Mouse (Mus musculus): ENCODE data around the gene Gm10053. TPM values are rescaled to one million over a fixed set of nuclear protein-coding genes. Genes with fewer than 3 reads are reported as not detected.

Gene Gm10053
- total RNA-seq (2023): 36.3 TPM

DNA sequence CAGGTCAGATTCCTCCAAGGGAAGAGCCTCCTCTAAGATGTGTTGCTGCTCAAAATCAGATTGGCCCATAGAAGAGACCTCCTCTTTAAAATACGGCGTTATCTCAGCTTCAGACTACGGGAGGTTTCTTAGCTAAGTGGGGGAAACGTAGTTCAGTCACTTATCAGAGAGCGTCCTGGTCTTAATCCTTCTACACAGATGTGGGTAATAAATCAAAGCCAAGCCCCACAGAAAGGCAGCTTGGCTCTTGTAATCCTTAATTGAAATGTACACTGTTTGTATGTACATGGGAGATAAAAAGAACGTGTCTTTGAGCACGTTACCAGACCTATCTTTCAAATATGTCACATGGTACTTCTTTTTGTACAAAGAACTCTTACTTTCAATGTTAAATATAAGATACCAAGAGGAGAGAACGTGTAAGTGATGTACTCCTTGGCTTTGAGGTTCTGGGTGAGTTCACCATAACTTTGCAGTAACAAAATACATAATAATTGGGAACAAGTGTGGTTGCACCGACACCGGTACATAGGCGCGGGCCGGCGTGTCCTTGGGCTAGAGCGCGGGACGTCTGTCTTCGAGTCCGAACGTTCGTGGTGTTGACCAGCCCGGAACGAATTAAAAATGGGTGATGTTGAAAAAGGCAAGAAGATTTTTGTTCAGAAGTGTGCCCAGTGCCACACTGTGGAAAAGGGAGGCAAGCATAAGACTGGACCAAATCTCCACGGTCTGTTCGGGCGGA lies at the start of gene Gm10053:
Gene Gm10053 (plus strand): TSS at position 558 of the 742 bp plus-strand sequence.

DNA sequence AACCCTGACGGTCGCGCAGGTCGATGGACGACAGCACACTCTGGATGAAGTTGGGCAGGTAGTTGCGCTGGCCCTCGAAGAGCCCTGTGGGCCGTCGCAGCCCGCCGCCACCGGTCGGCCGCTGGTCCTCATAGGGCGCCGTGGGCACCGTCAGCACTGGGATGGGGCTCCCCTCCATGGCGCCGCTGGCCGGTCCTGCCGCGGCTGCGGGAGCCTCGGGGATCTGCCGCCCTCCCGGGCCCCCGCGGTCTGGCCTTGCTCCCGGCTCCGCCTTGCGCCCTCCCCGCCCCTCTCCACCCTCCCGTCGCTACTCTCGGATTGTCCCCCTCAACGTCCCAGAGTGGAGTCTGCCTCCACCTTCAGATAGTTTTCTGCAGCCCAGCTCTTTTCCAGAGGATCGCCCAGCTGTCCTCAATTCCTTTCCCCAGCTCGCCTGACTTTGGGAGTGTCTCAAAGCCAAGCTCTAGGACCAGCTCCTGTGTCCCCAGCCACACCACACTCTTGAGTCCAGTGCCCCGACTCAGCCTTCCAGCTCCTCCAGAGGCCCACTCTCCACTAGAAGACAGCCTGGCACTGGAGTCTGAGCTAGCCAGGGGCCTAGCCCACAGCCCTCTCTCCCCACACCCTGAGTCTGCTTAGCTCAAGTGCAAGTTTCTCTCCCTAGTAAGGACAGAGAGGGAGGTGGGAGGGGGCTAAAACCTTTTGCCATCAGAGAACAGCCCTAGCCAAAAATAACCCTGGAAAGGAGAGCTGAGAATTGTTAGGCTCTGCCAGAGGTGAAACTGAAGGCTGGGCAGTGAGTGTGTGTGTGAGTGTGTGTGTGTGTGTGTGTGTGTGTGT lies 13.7 kb upstream of the Gm10053 start, which contains the start of gene Pgm5:
Gene Pgm5 (minus strand): TSS at position 244 of the 840 bp plus-strand sequence.

DNA sequence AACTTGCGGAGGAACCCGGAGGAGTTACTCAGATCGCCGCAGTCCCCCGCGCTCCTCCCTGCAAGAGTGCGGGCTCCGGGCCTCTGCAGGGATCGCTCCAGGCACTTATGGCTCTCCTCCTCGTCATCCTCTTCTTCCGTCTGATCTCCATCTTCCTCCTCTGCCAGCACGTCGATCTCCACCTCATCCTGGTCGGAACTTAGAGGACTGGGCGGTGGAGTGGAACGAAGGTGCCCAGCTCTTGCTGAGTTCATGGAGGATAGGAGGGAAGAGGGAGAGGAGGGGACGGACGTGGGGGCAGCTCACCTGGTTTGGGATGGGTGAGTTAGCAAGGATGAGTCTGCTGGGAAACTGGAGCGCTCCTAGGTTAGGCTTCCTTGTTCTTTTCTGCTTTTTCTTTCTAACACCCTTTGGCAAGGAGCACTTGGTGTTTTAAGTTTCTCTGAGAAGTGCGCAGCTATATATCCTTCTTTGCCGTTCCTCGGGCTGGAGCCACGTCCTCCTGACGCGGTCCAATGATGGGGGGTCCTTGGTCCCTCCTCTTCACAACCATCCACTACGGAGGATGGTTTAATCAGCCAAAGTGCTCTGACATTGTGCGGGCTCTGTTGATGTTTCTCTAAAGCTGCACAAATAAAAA lies 25.2 kb downstream of the Gm10053 start, which contains the start of gene Foxd4:
Gene Foxd4 (minus strand): TSS at position 617 of the 640 bp plus-strand sequence.

Other genes with a start within 250 kb of the Gm10053 start
- gene Tmem252, start 201.7 kb upstream of the Gm10053 start, total RNA-seq (2023): not detected
- gene Pgm5, start 13.8 kb upstream of the Gm10053 start, total RNA-seq (2023): not detected
- gene Foxd4, start 25.5 kb downstream of the Gm10053 start, total RNA-seq (2023): not detected
- gene Cbwd1, start 85.9 kb downstream of the Gm10053 start, total RNA-seq (2023): 8.8 TPM
- 303 TPM for gene Dock8, start 123.8 kb downstream of the Gm10053 start, total RNA-seq (2023)

All from CD4-positive naive resting alpha-beta T cell, adult 57 days (primary cell).